Mouse (Mus musculus): Measurements from ENCODE around the gene Ltb4r1. TPM values are rescaled to one million over a fixed set of nuclear protein-coding genes. Genes with fewer than 3 reads are reported as not detected.

Gene Ltb4r1
- polyA plus RNA-seq, 1 experiment from 2014 or later = 4.3 TPM

DNA sequence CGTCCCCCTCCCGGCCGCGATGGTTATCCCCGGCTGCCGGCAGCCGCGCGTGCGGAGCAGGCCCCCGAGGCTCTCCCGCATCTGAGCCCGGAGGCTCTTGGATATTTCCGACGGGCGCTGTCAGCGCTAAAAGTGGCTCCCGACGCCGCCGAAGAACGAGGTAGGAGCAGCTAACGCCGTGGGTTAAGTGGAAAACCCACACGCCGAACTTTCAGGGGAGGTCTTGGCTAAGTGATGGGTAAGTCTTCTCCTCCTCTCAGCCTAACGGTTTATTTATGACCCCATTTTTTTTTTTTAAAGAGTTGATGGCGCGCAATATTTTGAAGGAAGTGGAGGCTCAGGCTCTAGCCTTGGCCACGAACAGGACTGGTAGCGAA, 19.9 kb upstream of the Ltb4r1 start:
- DNase-seq (ENCODE audit: low spot score) = no peak

DNA sequence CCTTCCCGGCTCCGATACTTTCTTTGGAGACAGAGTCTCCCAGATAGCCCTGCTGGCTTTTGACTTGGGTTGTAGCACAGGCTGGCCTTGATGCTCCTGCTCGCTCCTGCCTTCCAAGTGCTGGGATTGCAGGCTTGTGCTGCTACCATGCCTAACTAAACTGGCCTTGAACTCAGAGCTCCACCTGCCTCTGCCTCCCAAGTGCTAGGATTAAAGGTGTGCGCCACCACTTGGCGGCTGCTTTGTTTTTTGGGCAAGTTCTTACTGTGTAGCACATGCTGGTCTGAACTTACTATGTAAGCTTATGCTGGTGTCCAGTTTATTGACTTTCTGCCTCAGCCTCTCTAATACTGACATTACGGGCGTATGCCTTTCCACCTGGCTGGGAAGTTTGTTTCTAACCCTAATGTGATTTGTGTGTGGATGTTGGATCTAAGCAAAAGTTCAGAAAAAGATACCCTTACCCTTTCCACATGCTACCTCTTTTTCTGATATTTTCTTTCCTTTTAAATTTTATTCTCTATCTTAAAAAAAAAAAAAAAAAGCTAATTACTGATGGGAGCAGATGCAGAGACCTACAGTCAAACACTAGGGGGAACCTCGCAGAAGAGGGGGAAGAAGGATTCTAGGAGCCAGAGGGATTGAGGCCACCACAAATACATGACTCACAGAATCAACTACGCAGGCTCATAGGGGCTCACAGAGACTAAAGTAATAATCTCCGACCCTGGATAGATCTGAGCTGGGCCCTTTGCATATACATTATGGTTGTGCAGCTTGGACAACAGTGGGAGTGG, 18.5 kb upstream of the Ltb4r1 start:
- no peak for DNase-seq (ENCODE audit: low spot score)

DNA sequence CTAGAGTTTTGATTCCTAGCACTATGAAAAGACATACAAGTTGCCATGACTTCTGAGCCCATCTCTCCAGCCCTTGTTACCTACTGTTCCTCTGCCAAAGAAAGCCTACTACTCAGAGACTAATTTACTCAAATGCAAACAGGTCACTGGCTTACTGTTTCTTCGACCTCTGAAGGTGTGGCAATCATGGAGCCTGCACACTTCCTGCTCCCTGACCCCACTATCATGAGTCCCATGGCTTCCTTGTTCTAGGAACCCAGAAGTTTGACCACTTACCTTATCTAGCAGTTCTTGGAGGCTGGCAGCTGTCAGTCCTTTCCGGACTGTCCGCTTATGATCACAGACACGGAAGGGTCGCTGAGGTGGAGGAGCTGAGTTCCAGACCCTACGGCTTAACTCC, 8.2 kb upstream of the Ltb4r1 start:
- no peak for DNase-seq (ENCODE audit: low spot score)

- peak; percentile 46 for DNase-seq (ENCODE audit: low spot score)
Measured at GRCm38 (mm10) chr14:55758363-55758784, 7.4 kb upstream of the Ltb4r1 start, which contains the start of gene Cideb. Cideb (minus strand) TSS chr14:55758458.

DNA sequence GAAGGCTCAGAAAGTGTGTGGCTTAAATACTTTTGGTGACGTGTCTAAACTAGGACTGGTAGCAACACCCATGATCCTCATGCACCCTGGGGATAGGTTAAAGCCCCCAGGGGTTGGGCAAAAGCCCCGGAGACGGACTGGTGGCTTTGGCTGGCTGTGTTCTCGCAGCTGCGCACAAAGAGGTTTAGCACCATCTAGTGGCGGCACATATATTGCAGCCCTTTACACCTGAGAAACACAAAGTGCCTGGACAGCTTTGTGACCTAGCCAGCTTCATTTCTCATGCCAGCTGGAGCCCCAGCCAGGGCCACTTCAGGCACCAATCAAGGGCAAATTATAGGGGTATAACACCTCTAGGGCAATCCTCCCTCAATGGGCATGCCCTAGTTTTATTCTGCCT, 5.6 kb upstream of the Ltb4r1 start:
- peak; percentile 85 for DNase-seq (ENCODE audit: low spot score)

- no peak for DNase-seq (ENCODE audit: low spot score)
Measured at GRCm38 (mm10) chr14:55761163-55761562, 4.6 kb upstream of the Ltb4r1 start, which contains the start of gene Ltb4r2. Ltb4r2 (plus strand) TSS chr14:55761428.

- DNase-seq (ENCODE audit: low spot score) = peak; percentile 44
Measured at GRCm38 (mm10) chr14:55762001-55762821, 3.6 kb upstream of the Ltb4r1 start.

GRCm38 (mm10) chr14:55763166-55763565, 2.6 kb upstream of the Ltb4r1 start:
- no peak for DNase-seq (ENCODE audit: low spot score)

DNA sequence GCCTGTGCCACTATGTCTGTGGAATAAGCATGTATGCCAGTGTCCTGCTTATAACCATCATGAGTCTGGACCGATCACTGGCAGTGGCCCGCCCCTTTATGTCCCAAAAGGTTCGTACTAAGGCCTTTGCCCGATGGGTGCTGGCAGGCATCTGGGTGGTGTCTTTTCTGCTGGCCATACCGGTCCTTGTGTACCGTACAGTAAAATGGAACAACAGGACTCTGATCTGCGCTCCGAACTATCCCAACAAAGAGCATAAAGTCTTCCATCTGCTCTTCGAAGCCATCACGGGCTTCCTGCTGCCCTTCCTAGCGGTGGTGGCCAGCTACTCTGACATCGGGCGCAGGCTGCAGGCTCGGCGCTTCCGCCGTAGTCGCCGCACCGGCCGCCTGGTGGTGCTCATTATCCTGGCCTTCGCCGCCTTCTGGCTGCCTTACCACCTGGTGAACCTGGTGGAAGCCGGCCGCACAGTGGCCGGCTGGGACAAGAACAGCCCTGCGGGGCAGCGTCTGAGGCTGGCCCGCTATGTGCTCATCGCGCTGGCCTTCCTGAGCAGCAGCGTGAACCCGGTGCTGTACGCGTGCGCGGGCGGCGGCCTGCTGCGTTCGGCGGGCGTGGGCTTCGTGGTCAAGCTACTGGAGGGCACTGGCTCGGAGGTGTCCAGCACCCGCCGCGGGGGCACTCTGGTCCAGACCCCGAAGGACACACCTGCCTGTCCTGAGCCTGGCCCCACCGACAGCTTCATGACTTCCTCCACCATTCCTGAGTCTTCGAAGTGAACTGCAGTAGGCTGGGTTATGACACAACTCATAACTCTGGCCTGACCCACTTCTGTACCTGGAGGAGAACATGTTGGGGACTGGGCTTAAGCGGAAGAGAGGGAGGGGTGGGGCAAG, 2.0 kb downstream of the Ltb4r1 start:
- DNase-seq (ENCODE audit: low spot score) = no peak

- DNase-seq (ENCODE audit: low spot score) = no peak
Measured at GRCm38 (mm10) chr14:55768555-55768954, 2.8 kb downstream of the Ltb4r1 start.

GRCm38 (mm10) chr14:55769087-55769703, 3.4 kb downstream of the Ltb4r1 start:
- no peak for DNase-seq (ENCODE audit: low spot score)

DNA sequence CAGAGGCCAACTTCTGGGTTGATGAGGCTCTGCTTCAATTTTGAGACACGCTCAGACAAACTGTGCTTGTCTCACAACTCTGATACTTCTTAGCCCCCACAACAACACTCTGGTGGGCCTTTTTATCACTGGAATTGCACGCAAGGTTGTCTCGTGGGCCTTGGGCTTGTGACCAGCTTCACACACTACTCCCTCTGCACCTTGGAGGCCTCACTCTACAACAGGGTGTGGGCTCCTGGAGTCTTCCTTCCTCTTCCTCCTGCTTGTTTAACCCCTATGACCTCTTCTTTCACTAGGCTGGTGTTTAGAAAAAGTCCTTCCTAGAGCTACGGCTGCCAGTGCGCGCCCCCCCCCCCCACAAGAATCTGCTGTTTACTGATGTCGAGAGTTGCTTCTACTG, 10.9 kb downstream of the Ltb4r1 start:
- DNase-seq (ENCODE audit: low spot score) = no peak

GRCm38 (mm10) chr14:55777176-55777575, 11.4 kb downstream of the Ltb4r1 start:
- no peak for DNase-seq (ENCODE audit: low spot score)

DNA sequence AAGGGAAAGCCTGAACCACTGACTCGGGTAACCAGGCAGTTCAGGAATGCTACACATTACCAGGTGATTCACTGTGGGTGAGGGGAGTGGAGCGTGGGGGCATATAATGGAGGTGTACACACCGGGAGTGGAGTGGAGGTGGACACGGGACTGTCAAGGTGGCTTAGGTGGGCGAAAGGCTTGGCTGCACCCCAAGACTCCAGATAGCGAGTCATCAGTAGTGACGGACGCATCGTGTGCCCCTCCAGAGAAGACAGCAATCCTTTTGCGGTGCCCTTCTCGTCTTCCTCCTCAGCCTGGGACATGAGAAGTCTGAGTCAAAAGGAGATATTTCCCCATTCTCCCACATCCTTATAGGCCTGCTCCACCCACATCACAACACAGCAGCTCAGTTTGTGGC, 12.0 kb downstream of the Ltb4r1 start:
- DNase-seq (ENCODE audit: low spot score) = no peak

- no peak for DNase-seq (ENCODE audit: low spot score)
Measured at GRCm38 (mm10) chr14:55778686-55779085, 12.9 kb downstream of the Ltb4r1 start.

GRCm38 (mm10) chr14:55779656-55780055, 13.9 kb downstream of the Ltb4r1 start:
- DNase-seq (ENCODE audit: low spot score) = no peak

DNA sequence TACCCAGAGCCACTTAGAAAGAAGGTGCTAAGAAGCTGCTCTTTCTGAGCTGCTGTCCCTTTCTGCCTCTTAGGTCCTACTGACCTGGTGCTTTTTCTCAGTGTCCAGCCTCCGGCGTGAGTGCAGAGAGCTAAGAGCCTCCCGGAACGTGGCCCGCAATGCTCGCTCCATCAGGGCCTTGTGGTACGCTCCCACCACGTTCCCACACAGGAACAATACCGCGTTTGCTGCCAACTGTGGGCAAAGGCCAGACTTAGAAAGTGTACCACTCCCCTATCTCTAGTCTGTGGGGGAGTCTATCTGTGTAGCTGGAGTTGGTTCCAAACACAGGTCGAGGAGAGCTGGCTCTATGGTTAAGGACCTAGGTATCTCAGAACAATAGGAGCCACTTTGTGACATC, 15.0 kb downstream of the Ltb4r1 start:
- DNase-seq (ENCODE audit: low spot score) = no peak

- peak; percentile 78 for DNase-seq (ENCODE audit: low spot score)
Measured at GRCm38 (mm10) chr14:55781310-55781709, 15.5 kb downstream of the Ltb4r1 start.

DNA sequence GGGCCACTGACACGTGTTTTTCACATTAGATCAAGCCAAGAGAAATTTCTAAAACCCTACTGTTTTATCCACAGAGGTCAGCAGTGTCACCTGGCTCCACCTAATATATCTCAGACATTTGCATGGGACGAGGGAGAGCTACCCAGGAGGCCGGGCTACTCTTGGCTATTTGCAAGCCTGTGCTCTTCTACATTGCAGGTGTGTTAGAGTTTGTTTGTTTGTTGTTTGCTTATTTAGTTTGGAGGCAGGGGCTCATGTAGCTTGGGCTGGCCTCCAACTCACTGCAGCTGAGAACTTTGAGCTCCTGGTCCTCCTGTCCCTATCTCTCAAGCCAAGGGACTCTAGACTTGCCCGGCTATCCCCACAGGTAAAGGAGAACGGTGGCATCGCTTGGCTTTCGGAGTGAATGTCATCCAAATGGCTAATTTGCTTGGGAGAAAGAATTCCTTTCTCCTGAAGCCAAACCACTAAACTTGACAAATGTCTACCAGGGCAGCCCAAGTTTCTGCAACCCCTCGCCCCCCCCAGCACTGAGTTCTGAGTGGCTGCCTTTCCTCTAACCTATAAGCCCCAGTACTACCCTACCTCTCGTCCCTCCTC, 16.7 kb downstream of the Ltb4r1 start:
- DNase-seq (ENCODE audit: low spot score) = no peak

GRCm38 (mm10) chr14:55783171-55783957, 17.6 kb downstream of the Ltb4r1 start:
- DNase-seq (ENCODE audit: low spot score) = no peak
